Mouse (Mus musculus) E14TG2a.4 (cell line): ENCODE data around the gene Spred2.
A peak's percentile ranks its signal among the peaks of the same experiment; 100 is the strongest.

Source experiments
- H3K27me3 ChIP-seq: 2 replicates; pipeline ENCODE4 v1.6.1; 2014; ENCODE audit warnings: low read length, control low read depth; ENCODE audit not compliant: insufficient read depth
- H3K36me3 ChIP-seq: 2 replicates; pipeline ENCODE4 v1.6.1; 2014; ENCODE audit warnings: low read length, control low read depth; ENCODE audit not compliant: insufficient read depth
- H3K4me1 ChIP-seq: replicated peaks from 2 replicates; pipeline ENCODE4 v1.6.1; 2014; ENCODE audit warnings: low read depth, low read length, control low read depth
- H3K4me3 ChIP-seq: replicated peaks from 2 replicates; pipeline ENCODE4 v1.5.1; 2014; ENCODE audit warnings: mild to moderate bottlenecking, low read length
- H3K9me3 ChIP-seq: 2 replicates; pipeline ENCODE4 v1.6.1; 2014; ENCODE audit warnings: low read length, control low read depth
- CTCF ChIP-seq: conservative IDR thresholded peaks from 2 replicates; pipeline ENCODE4 v1.5.1; 2014; ENCODE audit warnings: low read length
- NANOG ChIP-seq: IDR thresholded peaks from 2 replicates; pipeline ENCODE4 v1.6.1; 2014; ENCODE audit warnings: borderline replicate concordance, low read length, mixed read lengths
- POU5F1 ChIP-seq: IDR thresholded peaks from 2 replicates; pipeline ENCODE4 v1.6.1; 2014; ENCODE audit warnings: low read length, borderline replicate concordance

Spred2 gene

GRCm38 (mm10) chr11:19931569-19932230 is 7.5 kb downstream of the Spred2 start:
- Histone ChIP-seq H3K36me3 (peaks cover 85% of the 10 kb centered on the region), H3K4me3 (no peak overlapping the region), H3K27me3 (no peaks in the 10 kb centered on the region), H3K9me3 (no peaks in the 10 kb centered on the region), H3K4me1 (peaks cover 93% of the 10 kb centered on the region)
- TF ChIP-seq POU5F1 = no peak
- TF ChIP-seq CTCF = no peak
- TF ChIP-seq NANOG = no peak

- TF ChIP-seq CTCF = no peak
- no peak for TF ChIP-seq NANOG
- TF ChIP-seq POU5F1 = no peak
- H3K4me1 ChIP-seq = peaks cover 93% of the 10 kb centered on the region
- peaks cover 79% of the 10 kb centered on the region for H3K36me3 ChIP-seq
These were observed 8.9 kb downstream of the Spred2 start for GRCm38 (mm10) chr11:19932983-19933511.

GRCm38 (mm10) chr11:19935524-19936354 is 11.6 kb downstream of the Spred2 start:
- no peaks in the 10 kb centered on the region for H3K9me3 ChIP-seq
- no peak for TF ChIP-seq CTCF
- peaks cover 93% of the 10 kb centered on the region for H3K4me1 ChIP-seq
- H3K27me3 ChIP-seq = no peaks in the 10 kb centered on the region
- H3K36me3 ChIP-seq = peaks cover 81% of the 10 kb centered on the region
- H3K4me3 ChIP-seq = no peak overlapping the region

More at GRCm38 (mm10) chr11:19932983-19933511, 8.9 kb downstream of the Spred2 start:
- Histone ChIP-seq H3K9me3 (no peaks in the 10 kb centered on the region), H3K27me3 (no peaks in the 10 kb centered on the region), H3K4me3 (no peak overlapping the region)

GRCm38 (mm10) chr11:19938456-19939004 is 14.4 kb downstream of the Spred2 start:
- no peaks in the 10 kb centered on the region for H3K27me3 ChIP-seq
- peaks cover 95% of the 10 kb centered on the region for H3K4me1 ChIP-seq
- no peaks in the 10 kb centered on the region for H3K9me3 ChIP-seq
- no peak for TF ChIP-seq CTCF
- TF ChIP-seq NANOG = no peak
- no peak for TF ChIP-seq POU5F1
- no peak overlapping the region for H3K4me3 ChIP-seq
- H3K36me3 ChIP-seq = peaks cover 86% of the 10 kb centered on the region

DNA sequence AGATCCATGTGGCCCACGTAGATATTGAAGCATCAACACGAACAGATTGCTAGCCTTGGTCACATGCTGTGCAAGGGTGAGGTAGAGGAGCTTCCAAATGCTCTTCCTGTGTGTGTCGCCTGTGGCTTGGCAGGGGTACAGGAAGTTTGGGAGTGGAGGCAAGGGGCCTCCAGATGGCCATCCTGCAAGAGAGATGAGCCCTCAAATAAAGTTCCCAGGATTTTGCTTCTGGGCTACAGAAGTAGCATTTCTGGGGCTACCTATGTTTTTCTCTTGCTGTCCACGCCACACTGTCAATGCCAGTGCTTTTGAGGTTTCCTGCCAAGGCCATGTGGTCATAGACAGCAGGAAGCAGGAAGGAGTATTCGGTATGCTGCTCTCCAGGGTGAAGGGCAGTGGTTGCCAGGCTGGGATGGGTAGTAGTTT is 15.1 kb downstream of the Spred2 start:
- Histone ChIP-seq H3K4me1 (peaks cover 96% of the 10 kb centered on the region), H3K9me3 (no peaks in the 10 kb centered on the region)
- no peak for TF ChIP-seq POU5F1
- TF ChIP-seq CTCF = no peak
- no peak for TF ChIP-seq NANOG

DNA sequence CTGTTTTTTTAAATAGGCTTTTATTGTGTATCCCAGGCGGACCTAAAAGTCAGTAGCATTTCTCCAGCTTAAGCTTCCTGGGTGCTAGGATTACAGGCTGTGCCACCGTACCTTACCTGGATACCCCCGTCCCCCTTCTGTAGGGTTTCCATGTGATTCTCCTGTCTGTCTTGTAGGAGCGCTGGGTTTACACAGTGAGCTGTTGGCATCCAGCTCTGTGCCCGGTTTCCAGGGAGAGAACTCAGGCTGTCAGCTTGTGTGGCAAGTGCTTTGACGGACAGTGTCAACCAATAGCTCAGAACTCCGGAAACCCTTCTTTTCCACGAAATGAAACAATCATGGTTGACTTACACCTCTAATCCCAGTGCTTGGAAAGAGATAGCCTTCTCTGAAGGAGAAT is 15.7 kb downstream of the Spred2 start:
- no peaks in the 10 kb centered on the region for H3K27me3 ChIP-seq
- TF ChIP-seq NANOG (no peak), POU5F1 (no peak), CTCF (no peak)
- peaks cover 98% of the 10 kb centered on the region for H3K4me1 ChIP-seq
- peaks cover 89% of the 10 kb centered on the region for H3K36me3 ChIP-seq
- H3K4me3 ChIP-seq = 0 out of 2 replicates have a peak overlapping the region, but pooled peaks have one; percentile 0
- H3K9me3 ChIP-seq = no peaks in the 10 kb centered on the region

More for the DNA sequence above, 15.1 kb downstream of the Spred2 start:
- H3K27me3 ChIP-seq = no peaks in the 10 kb centered on the region
- peaks cover 87% of the 10 kb centered on the region for H3K36me3 ChIP-seq
- H3K4me3 ChIP-seq = 0 out of 2 replicates have a peak overlapping the region, but pooled peaks have one; percentile 0

DNA sequence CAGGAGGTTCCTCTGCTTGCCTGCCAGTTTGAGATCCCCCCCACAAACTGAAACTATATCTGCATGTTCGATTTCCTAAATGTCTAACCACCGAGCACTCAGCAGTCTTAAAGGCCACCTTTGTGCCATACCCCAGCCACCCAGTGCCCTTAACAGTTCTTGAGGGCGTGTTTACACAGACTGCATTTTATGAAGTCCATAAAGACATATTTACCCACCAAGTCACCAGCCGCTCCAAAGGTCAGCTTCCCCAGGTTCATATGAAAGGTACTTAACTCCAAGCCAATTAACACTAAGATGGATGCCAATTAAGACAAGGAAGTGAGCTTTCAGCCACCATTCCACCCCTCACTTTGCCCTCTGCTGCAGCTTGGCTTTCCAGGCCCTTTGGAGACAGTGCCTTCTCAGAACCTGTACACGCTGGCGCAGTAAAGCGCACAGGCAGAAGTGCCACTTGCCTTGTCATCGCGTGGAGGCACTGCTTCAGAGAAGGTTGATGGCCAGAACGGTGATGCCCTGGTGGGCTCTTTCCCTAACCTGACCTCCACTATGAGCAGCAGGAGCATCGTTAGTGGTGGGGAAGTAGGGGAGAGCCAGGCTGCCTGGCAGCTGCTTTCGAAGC is 17.1 kb downstream of the Spred2 start:
- Histone ChIP-seq H3K9me3 (no peaks in the 10 kb centered on the region), H3K36me3 (peaks cover 89% of the 10 kb centered on the region), H3K27me3 (no peaks in the 10 kb centered on the region), H3K4me3 (no peak overlapping the region), H3K4me1 (peaks cover 96% of the 10 kb centered on the region)
- TF ChIP-seq NANOG (no peak), POU5F1 (no peak), CTCF (no peak)

DNA sequence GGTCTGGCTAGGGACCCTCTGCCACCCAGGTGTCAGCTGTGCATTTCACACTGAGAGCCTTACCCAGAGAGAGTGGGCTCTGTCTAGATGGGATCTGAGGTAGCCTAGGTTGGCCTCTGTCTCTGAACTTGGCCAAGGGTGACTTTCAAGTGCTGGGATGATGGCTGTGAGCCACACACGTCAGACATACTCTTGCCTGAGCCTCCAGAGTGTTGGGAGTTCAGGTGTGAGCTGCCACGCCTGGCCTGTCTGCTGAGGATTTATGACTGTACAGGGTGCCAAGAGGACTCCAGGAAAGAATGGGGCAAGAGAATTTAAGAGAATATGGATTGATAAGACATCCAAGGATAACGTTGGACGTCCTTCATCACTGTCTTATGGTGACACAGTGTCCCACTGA is 17.8 kb downstream of the Spred2 start:
- TF ChIP-seq POU5F1 = no peak
- no peak; the same call in 1 of the 2 replicates for TF ChIP-seq CTCF
- TF ChIP-seq NANOG = no peak

More for the DNA sequence above, 17.8 kb downstream of the Spred2 start:
- Histone ChIP-seq H3K27me3 (no peaks in the 10 kb centered on the region), H3K4me1 (peaks cover 95% of the 10 kb centered on the region), H3K9me3 (no peaks in the 10 kb centered on the region), H3K36me3 (peaks cover 87% of the 10 kb centered on the region), H3K4me3 (no peak overlapping the region)
